Mouse (Mus musculus): ENCODE data around the gene Miga2.
A peak's percentile ranks its signal among the peaks of the same experiment; 100 is the strongest.

Miga2 gene

DNA sequence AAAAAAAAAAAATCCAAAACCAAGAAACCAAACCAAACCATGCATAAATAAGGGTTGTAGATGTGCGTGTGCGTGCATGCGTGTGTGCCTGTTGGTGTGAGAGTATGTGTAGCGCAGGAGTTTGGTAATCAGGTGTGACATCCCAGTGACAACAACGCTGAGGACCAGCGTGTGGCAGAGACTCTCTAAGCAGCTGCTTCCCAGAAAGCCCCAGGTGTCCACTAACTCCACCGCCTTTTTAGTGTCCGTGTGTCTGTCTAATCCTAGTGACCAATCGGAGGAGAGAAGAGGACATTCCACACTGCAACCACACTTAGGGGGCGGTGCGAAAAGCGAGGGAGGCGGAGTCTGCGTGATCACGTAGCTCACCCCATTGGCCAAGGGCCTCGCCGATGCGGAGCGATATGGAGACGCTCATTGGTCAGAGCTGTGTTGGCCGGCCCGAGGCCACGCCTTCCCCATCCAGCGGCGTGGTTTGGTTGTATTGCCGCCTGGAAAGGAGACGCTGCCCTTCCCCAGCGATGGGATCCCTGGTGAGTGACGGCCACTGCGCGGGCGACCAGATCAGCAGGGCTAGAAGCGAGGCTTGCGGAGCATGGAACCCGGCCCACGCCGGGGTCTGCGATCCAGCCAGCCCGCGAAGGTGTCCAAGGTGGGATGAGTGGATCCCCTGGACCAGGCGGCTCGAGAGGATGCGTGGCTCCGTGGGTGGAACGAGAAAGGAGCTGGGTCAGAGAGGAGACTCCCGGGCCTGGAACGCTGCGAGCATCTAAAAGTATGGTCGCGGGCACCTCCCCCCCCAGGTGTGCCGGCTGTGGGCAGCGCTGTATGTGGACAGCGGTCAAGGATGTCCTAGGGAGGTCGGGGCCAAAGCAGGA, at the start of gene Miga2:
TSS of gene Miga2 (plus strand) at position 461 of the 878 bp plus-strand sequence.
- peak; percentile 99 to 100 for DNase-seq (ENCODE audit: inconsistent age in 2 of 2, low spot score in 1 of 2)

DNA sequence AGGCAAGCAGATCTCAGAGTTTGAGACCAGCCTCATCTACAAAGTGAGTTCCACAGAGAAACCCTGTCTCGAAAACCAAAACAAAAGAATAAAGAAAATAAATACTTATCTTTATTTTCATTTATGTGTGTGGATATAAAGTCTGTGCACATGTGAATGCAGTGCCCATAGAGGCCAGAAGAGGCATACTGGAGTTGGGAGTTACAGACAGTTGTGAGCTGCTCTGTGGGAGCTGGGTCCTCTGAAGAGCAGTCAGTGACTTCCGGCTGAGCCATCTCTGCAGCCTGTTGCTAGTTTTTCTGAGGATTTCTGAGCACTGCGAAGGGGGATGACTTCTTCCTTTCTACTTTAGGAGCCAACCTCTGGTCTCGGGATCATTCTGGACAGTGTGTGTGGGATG, 47.9 kb upstream of the Miga2 start:
- DNase-seq (ENCODE audit: inconsistent age in 2 of 2, low spot score in 1 of 2) = no peak

DNA sequence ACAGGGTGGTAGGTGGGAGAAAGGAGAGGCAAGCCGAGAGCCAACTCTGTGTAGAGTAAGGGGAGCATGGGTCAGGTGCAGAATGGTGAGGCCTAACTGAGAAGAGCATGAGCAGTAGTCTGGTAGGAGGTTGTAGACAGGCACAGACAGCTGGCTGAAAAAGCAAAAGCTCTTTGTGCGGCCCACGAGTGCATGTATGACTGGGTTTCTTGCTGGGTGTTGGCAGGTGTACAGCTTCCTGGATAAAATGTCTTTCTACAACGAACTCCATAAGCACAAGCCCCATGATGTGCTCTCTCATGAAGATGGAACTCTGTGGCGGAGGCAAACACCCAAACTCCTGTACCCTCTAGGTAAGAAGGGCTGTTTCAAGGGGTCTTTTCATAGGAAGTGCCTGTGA, 47.1 kb upstream of the Miga2 start:
- DNase-seq (ENCODE audit: inconsistent age in 2 of 2, low spot score in 1 of 2) = no peak

DNA sequence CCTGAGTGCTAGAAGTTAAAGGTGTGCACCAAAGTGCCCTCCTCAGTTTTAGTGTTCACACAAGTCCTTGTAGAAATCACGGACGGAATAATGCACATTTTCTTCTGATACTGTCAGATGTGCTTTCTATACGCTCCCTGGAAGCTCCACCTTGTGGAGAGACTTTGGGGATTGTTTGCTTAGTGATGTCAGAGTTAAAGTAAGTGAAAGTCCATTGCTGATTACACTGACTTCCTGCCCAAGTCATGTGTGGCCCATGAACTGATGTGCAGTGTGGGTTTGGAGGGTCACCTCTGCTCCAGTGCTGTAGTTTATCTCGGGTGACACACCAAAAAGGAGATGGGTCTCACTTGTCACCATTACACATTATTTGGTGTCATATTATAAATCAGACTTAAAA, 44.8 kb upstream of the Miga2 start:
- no peak for DNase-seq (ENCODE audit: inconsistent age in 2 of 2, low spot score in 1 of 2)

DNA sequence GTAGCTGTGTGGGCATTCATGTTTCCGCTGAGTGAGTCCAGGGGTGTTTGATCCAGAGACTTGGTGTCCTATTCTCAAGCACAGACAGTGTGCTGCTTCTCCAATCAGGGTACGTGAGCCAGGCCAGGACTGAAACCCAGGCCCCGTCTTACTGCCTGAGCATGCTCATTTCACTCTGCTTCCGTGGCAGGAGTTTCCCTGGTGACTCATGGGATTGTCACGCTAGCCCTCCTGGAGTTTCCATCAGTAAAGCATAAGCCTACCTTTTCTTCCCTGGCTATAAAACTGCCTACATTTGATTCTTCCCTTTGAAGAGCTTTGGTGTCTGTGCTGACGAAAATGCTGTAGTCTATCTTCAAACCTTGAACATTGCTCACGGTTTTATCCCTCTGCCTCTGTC, 40.9 kb upstream of the Miga2 start:
- DNase-seq (ENCODE audit: inconsistent age in 2 of 2, low spot score in 1 of 2) = peak; percentile 31 to 68

DNA sequence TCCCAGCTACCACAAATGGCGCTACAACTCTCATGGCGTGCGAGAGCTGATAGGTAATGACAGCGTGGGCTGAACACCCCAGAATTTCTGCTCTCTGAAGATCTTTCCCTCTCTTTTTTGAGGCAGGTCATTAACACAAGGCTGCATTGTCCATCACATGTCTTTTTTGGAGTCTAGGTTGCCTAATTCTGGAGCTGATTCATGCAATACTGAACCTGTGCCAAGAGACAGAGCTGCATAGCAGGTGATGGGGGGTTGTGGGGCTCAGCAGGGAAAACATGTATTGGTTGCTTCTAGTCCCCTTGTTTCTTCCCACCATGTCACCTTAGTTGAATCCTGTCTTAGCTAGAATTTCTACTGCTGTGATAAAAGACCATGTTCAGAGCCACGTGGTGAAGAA, 38.7 kb upstream of the Miga2 start:
- peak in 1 of 2 experiments; percentile 81 for DNase-seq (ENCODE audit: inconsistent age in 2 of 2, low spot score in 1 of 2)

DNA sequence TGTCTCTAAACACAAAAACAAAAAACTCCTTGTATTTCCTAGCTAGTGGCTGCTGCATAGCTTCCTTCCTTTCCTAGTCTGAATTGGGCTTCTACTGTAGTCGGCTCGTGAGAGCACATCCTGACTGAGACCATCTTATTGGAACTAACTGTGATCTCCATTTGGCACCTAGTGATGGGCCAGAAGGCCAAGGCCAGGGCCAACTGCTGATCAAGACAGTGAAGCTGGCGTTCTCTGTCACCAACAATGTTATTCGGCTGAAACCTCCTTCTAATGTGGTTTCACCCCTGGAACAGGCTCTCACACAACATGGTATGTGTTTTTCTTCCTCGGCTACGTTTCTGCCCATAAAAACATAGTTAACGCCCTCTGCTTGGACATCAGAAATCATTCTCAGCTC, 36.8 kb upstream of the Miga2 start:
- peak; percentile 23 to 75 for DNase-seq (ENCODE audit: inconsistent age in 2 of 2, low spot score in 1 of 2)

DNA sequence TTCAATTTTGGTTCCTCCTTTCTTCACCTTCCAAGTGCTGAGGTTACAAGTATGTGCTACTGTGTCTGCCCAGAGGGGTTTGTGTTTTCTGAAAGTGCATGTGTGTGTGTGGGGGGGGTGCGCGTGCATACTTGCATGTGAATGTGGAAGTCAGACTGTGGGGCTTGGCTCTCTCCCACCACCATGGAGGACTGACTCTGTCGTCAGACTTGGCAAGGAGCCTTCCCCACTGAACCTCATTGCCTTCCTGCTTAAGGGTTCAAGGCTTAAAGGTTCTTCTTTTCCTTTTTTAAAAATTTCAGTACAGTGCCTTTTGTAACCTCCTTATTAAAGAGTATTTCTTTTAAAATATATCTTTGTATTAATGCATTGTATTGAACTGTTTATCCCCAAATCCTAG, 35.2 kb upstream of the Miga2 start:
- peak in 1 of 2 experiments; percentile 62 for DNase-seq (ENCODE audit: inconsistent age in 2 of 2, low spot score in 1 of 2)

DNA sequence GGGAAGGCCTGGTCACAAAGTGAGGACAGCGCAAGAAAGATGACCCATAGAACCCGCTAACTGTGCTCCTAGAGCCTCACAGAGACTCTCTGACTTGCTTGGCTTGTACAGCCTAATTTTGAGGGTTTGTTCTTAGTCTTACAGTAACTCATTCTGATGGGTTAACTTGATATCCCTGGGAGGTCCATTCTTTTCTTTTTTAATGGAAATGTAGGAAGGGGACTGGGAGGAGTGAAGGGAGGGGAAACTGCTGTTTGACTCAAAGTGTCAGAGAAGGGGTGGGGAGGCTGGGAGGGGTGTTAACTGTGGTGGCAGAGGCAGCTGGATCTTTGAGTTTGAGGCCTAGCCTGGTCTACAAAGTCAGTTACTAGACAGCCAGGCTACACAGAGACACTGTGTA, 28.7 kb upstream of the Miga2 start:
- no peak for DNase-seq (ENCODE audit: inconsistent age in 2 of 2, low spot score in 1 of 2)

GRCm38 (mm10) chr2:30336174-30336915, 27.7 kb upstream of the Miga2 start:
- peak; percentile 33 to 64 for DNase-seq (ENCODE audit: inconsistent age in 2 of 2, low spot score in 1 of 2)

GRCm38 (mm10) chr2:30337179-30337578, 26.9 kb upstream of the Miga2 start:
- DNase-seq (ENCODE audit: inconsistent age in 2 of 2, low spot score in 1 of 2) = peak; percentile 81 to 93

DNA sequence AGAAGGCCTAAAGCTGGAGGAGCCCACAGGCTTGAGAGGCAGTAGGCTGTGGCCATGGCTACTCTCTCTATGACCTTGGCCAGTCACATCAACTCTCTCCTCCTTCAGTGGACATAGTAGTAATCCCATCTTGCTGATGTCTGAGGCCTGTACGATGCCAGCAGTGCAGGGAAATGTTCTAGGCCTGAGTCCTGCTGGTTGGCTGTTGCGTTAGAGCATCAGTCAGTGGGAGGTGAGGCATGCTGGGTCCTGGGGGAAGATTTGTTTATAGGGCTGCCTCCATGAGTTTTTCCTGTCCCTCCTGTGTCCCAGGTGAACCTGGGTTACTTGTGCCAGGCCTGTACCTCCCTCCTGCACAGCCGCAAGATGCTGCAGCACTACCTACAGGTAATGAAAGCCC, 22.0 kb upstream of the Miga2 start:
- DNase-seq (ENCODE audit: inconsistent age in 2 of 2, low spot score in 1 of 2) = peak; percentile 22 to 69

- no peak for DNase-seq (ENCODE audit: inconsistent age in 2 of 2, low spot score in 1 of 2)
Measured at GRCm38 (mm10) chr2:30342544-30342943, 21.5 kb upstream of the Miga2 start.

- peak; percentile 80 to 90 for DNase-seq (ENCODE audit: inconsistent age in 2 of 2, low spot score in 1 of 2)
Measured at GRCm38 (mm10) chr2:30343601-30344137, 20.4 kb upstream of the Miga2 start.

DNA sequence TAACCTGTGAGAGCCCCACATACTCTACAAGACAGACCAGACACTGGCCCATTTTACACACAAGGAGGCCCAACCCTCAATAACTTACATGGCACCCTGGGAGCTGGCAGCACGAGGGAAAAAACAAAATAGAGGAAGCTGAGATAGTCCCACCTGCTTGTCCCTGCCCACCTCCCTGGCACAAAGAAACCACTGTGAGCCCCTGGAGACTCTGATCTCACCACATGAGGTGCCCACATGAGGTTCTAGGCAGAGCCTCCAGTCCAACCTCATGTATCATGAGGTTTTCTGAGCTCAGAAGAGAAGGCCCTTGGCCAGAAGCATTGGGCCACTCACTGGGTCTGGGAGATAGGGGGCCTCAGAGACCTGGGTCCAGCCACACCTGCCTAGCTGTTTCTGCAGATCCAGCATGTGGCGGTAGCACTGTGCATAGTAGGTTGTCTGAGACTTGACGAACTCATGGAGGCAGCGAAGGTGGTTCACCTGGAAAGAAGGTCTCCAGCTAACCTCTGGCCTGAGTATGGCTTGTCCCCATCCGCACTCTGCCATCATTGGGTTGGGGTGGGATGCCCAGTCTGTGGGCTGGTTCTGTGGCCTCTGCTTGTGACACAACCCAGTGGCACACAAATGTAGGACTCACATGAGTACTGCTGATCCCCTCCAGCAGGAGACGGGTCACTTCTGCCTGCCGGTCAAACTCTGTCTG, 17.9 kb upstream of the Miga2 start:
- no peak for DNase-seq (ENCODE audit: inconsistent age in 2 of 2, low spot score in 1 of 2)

DNA sequence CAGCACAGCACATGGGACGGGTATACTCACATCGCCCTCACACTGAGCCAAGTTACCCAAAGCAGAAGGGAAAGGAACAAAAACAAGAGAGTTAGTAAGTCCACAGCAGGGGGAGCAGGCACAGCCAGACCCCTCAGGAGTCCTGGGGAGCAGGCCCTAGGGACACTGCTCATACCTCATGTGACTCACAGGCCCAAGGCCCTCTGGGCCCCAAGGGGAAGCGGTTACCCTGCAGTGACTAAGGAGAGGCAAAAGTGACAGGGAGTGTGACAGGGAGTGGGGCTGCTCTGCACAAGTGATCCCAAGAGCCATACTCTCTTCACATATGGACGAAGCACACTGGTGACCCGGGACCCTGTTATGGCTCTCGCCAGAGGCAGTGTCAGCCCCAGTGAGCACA, 14.8 kb upstream of the Miga2 start:
- peak; percentile 71 to 87 for DNase-seq (ENCODE audit: inconsistent age in 2 of 2, low spot score in 1 of 2)

DNA sequence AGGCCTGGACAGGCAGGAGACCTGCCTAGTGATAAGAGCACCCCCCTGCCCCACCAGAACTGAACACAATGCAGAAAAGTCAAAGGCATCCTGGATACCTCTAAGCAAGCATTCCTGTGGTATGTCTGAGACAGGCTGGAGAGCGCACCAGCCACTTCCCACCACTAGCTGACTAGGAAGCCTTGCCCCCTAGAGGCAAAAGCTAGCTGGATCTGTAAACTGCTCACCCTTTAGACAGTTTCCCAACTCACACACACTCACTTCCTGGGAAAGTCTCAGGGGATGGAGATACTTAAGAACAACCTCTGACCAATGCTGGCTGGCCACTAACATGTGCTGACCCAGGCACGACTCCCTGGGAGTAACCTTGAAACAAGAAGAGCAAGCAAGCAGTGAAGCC, 12.9 kb upstream of the Miga2 start:
- peak in 1 of 2 experiments; percentile 64 for DNase-seq (ENCODE audit: inconsistent age in 2 of 2, low spot score in 1 of 2)

DNA sequence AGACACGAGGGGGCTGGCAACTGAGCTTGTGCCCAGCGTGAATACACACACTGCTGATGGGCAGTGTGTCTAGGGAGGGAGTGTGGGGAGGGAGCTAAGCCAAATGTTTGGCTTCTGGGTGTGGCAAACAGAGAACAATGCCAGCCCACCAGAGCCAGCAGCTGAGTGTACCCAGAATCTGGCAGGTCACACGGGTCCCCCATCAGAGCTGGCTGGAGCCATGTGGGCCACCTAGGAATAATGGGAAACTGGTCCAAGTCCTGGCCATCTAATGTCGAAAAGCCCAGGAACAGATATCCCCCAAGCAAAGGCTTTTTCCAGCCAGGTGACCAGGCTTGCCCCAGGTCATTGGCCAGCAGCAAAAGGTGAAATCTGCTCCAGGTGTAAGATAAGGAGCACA, 8.2 kb upstream of the Miga2 start:
- DNase-seq (ENCODE audit: inconsistent age in 2 of 2, low spot score in 1 of 2) = peak; percentile 13 to 41

DNA sequence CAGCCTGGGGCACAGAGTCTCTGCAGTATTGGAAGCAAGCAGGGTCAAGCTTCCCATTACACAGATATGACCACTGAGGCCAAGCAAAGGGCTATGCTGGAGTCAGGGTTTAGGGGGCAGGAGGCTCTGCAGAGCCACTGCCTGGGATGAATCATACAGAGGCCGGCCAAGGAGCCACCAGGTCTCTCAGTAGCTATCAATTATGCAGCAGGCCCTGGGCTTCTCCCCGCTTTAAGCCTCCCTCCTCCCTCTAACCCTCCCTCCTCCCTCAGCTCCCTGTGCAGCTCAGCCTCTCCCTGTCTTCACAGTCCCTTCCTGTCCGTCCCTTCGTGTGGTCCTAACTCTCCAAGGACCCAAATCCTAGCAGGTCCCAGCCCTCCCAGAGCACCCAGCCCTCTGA, 7.8 kb upstream of the Miga2 start:
- DNase-seq (ENCODE audit: inconsistent age in 2 of 2, low spot score in 1 of 2) = peak; percentile 45 to 58

- DNase-seq (ENCODE audit: inconsistent age in 2 of 2, low spot score in 1 of 2) = peak; percentile 18 to 35
Measured at GRCm38 (mm10) chr2:30356906-30357305, 7.1 kb upstream of the Miga2 start.
